Mouse (Mus musculus) myocyte (in vitro differentiated cells): ENCODE measurements around the gene Ube2o. TPM values are rescaled to one million over a fixed set of nuclear protein-coding genes. Genes with fewer than 3 reads are reported as not detected.

Source experiments
- H3K27me3 ChIP-seq: one replicate; pipeline ENCODE4 v1.6.1; 2011; ENCODE audit not compliant: control insufficient read depth, insufficient read depth, insufficient read length
- H3K36me3 ChIP-seq: one replicate; pipeline ENCODE4 v1.6.1; 2011; ENCODE audit not compliant: control insufficient read depth, insufficient read depth
- H3K4me2 ChIP-seq: one replicate; pipeline ENCODE4 v1.6.1; 2011; ENCODE audit warnings: low read depth, control low read depth
- H3K4me3 ChIP-seq: one replicate; pipeline ENCODE4 v1.5.1; 2011; ENCODE audit warnings: mild to moderate bottlenecking, control low read depth, moderate library complexity
- H3K79me2 ChIP-seq: one replicate; pipeline ENCODE4 v1.6.1; 2011; ENCODE audit not compliant: control insufficient read depth, insufficient read depth
- H3ac ChIP-seq: one replicate; pipeline ENCODE4 v1.6.1; 2011; ENCODE audit not compliant: control insufficient read depth, insufficient read length
- CEBPB ChIP-seq: IDR thresholded peaks from 2 replicates; pipeline ENCODE4 v1.6.1; 2011; ENCODE audit warnings: mild to moderate bottlenecking, moderate library complexity; ENCODE audit not compliant: poor library complexity, insufficient read depth, severe bottlenecking
- E2F4 ChIP-seq: IDR thresholded peaks from one replicate; pipeline ENCODE4 v1.6.1; 2011; ENCODE audit warnings: mild to moderate bottlenecking, control low read depth, moderate library complexity; ENCODE audit not compliant: insufficient read depth
- MAX ChIP-seq: IDR thresholded peaks from one replicate; pipeline ENCODE4 v1.6.1; 2011; ENCODE audit warnings: low read depth, mild to moderate bottlenecking, control low read depth
- MYOD1 ChIP-seq, 3 experiments: IDR thresholded peaks; one replicate each; pipeline ENCODE4 v1.6.1; 2011; ENCODE audit warnings: control low read depth in 2 of 3, low read depth in 2 of 3, mild to moderate bottlenecking in 2 of 3, moderate library complexity in 1 of 3; ENCODE audit not compliant: insufficient read length in 2 of 3, control insufficient read depth in 1 of 3
- MYOG ChIP-seq, 3 experiments: IDR thresholded peaks; one replicate each; pipeline ENCODE4 v1.6.1; 2011; ENCODE audit warnings: control low read depth in 2 of 3, low read depth in 2 of 3, mild to moderate bottlenecking in 2 of 3; ENCODE audit not compliant: insufficient read length in 2 of 3, control insufficient read depth in 1 of 3, insufficient read depth in 1 of 3
- POLR2A ChIP-seq: IDR thresholded peaks from one replicate; pipeline ENCODE4 v1.6.1; 2011; ENCODE audit warnings: low read depth, mild to moderate bottlenecking, control low read depth, moderate library complexity; ENCODE audit not compliant: insufficient read length
- POLR2AphosphoS2 ChIP-seq: IDR thresholded peaks from one replicate; pipeline ENCODE4 v1.6.1; 2011; ENCODE audit warnings: low read depth, control low read depth; ENCODE audit not compliant: insufficient read length
- REST ChIP-seq: IDR thresholded peaks from one replicate; pipeline ENCODE4 v1.6.1; 2011; ENCODE audit warnings: mild to moderate bottlenecking, control low read depth, moderate library complexity; ENCODE audit not compliant: insufficient read depth, insufficient read length
- SRF ChIP-seq: IDR thresholded peaks from one replicate; pipeline ENCODE4 v1.6.1; 2011; ENCODE audit warnings: low read depth; ENCODE audit not compliant: control insufficient read depth, insufficient read length
- TCF12 ChIP-seq: IDR thresholded peaks from one replicate; pipeline ENCODE4 v1.6.1; 2011; ENCODE audit warnings: mild to moderate bottlenecking, control low read depth; ENCODE audit not compliant: poor library complexity, insufficient read depth, severe bottlenecking
- TCF3 ChIP-seq: IDR thresholded peaks from one replicate; pipeline ENCODE4 v1.6.1; 2011; ENCODE audit warnings: low read depth, control low read depth; ENCODE audit not compliant: insufficient read length
- USF1 ChIP-seq: IDR thresholded peaks from one replicate; pipeline ENCODE4 v1.6.1; 2011; ENCODE audit warnings: low read depth, mild to moderate bottlenecking, control low read depth, moderate library complexity
- polyA plus RNA-seq: library from polyadenylated mRNA; unstranded; fragments of >200 nt; fragmentation: generic; extraction: Trizol; gene quantifications from one replicate; pipeline ENCODE4 v1.2.1, GENCODE M21; 2012; ENCODE audit warnings: missing spikeins

The Ube2o gene
- polyA plus RNA-seq, 1 experiment, result 27.1 TPM

DNA sequence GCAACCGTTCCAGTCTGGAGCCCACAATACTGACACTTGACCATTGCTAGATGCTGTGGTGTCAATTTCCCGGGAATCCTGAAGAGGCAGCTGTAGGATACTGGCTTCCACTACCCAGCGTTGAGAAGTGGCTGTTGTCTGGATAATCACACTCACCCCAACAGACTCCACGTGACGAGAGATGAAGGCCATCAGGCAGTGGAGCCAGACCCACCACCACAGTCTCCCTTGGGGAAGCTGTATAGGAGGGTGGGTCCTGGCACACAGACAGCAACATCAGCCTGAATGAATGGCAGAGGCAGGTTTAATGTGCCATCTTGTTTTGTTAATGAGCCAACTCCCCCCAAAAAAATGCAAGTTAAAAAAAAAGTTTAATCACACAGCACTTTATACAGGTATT lies 43.9 kb downstream of the Ube2o start:
- Histone ChIP-seq H3K36me3 (peaks cover 5% of the 10 kb centered on the region), H3K4me3 (no peak overlapping the region), H3ac (no peak overlapping the region), H3K27me3 (no peaks in the 10 kb centered on the region), H3K4me2 (no peak overlapping the region), H3K79me2 (no peaks in the 10 kb centered on the region)
- TF ChIP-seq TCF12 (no peak), MYOD1 (IDR thresholded peaks at IDR 0.05; ENCODE audit: control insufficient read depth in 1 of 3, insufficient read length in 2 of 3, low read depth in 2 of 3) (no peak)

DNA sequence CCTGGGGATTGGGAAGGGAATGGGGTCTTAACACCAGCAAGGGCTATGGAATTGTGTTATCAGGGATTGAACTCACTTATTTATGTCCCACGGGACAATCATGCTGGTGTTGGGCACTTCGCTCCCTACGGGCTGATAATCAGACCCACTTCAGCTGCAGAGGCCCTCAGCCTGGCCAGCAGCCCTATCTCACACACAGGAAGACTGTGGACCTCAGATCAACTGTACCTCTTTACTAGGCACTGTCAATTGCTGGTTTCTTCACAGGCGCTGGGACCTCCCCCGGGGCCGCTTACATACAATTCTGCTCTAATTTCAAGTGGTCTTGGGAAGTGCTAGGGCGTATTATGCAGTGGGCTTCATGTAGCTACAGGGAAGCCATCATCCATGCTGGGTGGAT lies 44.6 kb downstream of the Ube2o start:
- Histone ChIP-seq H3ac (no peak overlapping the region), H3K4me2 (no peak overlapping the region), H3K4me3 (no peak overlapping the region), H3K36me3 (peaks cover 5% of the 10 kb centered on the region), H3K27me3 (no peaks in the 10 kb centered on the region), H3K79me2 (no peaks in the 10 kb centered on the region)
- TF ChIP-seq TCF12 (no peak), USF1 (no peak), E2F4 (no peak)

DNA sequence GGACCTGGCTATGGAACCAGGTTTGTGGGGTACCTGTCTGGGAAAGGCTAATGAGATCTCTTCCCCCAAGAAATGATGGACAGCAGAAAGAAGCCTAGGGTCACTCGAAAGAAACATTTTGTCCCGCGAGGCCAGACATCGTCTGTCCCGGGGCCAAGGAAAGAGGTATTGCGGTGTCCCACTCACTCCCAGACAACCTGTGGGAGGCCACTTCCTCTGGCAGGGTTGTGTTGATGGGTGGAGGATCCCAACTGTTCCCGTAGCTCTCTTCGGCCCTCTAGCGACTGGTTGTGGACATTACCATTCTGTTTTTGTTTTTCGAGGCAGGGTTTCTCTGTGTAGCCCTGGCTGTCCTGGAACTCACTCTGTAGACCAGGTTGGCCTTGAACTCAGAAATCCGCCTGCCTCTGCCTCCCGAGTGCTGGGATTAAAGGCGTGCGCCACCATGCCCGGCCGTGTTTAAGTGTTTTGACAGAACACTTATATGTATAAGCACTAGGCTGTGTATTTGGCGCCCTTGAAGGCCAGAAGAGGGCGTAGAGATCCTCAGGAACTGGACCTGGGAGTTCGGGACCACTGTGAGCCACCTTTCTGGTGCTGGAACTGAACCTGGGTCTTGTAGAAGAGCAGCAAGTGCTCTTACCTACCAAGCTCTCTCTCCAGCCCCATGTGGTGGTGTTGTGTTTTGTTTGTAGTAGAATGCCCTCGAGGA lies 46.9 kb downstream of the Ube2o start:
- no peaks in the 10 kb centered on the region for H3K27me3 ChIP-seq
- TF ChIP-seq MYOG (IDR thresholded peaks at IDR 0.05; ENCODE audit: control insufficient read depth in 1 of 3, insufficient read depth in 1 of 3, insufficient read length in 2 of 3, low read depth in 2 of 3), result no peak
- TF ChIP-seq TCF12, result no peak
- TF ChIP-seq MYOD1 (IDR thresholded peaks at IDR 0.05; ENCODE audit: control insufficient read depth in 1 of 3, insufficient read length in 2 of 3, low read depth in 2 of 3), result no peak
- TF ChIP-seq SRF, result no peak
- TF ChIP-seq E2F4, result no peak
- no peak for TF ChIP-seq REST
- TF ChIP-seq CEBPB, result no peak
- TF ChIP-seq POLR2AphosphoS2, result no peak
- TF ChIP-seq TCF3, result no peak
- no peak for TF ChIP-seq MAX

DNA sequence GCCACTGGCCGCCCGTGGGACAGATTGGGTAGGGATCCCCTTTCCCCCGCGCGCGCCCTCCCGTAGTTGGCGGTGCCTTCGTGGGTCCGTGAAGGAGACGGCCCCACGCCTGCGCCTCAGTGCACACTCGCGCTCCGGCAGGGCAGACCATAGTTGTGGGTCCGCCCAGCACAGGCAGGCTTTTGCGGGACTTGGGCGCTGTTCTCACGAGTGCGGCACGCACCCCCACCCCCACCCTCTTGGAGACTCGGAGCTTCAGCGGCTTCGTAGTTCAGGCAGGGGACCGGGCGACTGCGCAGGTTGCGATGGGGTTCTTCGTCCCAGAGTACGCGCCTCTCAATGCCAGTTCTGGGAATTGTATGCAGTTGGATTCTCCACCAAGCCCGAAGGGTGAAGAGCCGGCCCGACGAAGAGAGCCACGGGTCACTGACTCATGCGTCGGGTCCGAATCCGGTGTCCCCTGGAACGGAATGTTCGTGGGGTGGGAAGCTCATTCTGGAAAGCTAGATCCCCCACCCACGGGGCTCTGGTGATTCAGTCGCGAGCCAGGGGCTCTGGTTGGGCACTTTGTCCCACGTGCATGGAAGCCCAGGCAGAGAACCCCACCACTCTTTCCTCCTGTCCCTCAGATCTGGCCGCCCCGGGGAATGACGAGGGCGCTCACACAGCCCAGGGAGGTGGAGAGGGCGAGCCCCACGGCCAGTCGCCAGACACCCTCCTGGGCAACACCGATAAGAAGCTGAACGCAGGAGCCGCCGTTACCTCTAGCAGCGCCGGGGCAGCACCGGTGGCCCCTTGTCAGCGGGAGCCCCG lies 47.7 kb downstream of the Ube2o start:
- Histone ChIP-seq H3K4me3 (peak overlapping the region; percentile 76), H3ac (peak overlapping the region; percentile 15), H3K4me2 (peak overlapping the region; percentile 100), H3K36me3 (no peaks in the 10 kb centered on the region), H3K79me2 (no peaks in the 10 kb centered on the region), H3K27me3 (no peaks in the 10 kb centered on the region)
- TF ChIP-seq E2F4, result no peak
- no peak for TF ChIP-seq REST
- peak in 1 of 3 experiments; percentile 1 for TF ChIP-seq MYOG (IDR thresholded peaks at IDR 0.05; ENCODE audit: control insufficient read depth in 1 of 3, insufficient read depth in 1 of 3, insufficient read length in 2 of 3, low read depth in 2 of 3)
- TF ChIP-seq POLR2AphosphoS2, result no peak

More for the DNA sequence above, 46.9 kb downstream of the Ube2o start:
- no peaks in the 10 kb centered on the region for H3K79me2 ChIP-seq
- no peaks in the 10 kb centered on the region for H3K36me3 ChIP-seq
- H3K4me3 ChIP-seq, result peak overlapping the region; percentile 76
- peak overlapping the region; percentile 100 for H3K4me2 ChIP-seq
- peak overlapping the region; percentile 15 for H3ac ChIP-seq

DNA sequence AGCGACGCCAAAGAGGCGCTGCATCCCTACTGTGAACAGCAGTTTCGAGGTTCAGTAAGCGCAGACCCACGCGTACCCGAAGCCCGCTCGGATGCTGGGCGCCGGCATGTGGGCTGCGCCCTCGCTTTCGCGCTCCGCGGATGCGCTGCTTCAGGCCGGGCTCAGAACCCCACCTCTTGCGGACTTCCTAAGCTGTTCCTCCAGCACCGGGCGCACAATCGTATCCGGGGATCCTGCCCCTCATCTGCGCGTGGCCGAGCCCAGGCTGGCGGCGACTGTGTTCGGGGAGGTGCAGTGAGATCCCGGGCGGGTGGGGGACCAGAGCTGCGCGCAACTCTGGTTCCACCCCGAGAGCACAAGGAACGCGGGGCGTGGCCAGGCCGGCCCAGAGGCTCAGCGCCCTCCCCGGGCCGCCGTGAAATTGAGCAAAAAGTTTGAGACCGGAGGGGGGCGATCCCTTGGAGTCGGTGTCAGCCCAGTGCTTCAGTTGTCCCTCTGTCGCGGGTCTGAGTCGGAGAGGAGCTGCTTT lies 48.4 kb downstream of the Ube2o start:
- H3K4me3 ChIP-seq, result peak overlapping the region; percentile 76
- no peaks in the 10 kb centered on the region for H3K36me3 ChIP-seq
- H3ac ChIP-seq, result peak overlapping the region; percentile 15
- peak overlapping the region; percentile 100 for H3K4me2 ChIP-seq
- H3K79me2 ChIP-seq, result no peaks in the 10 kb centered on the region
- TF ChIP-seq POLR2A, result peak; percentile 69
- TF ChIP-seq MYOD1 (IDR thresholded peaks at IDR 0.05; ENCODE audit: control insufficient read depth in 1 of 3, insufficient read length in 2 of 3, low read depth in 2 of 3), result no peak
- no peaks in the 10 kb centered on the region for H3K27me3 ChIP-seq
